Mouse (Mus musculus) neural tube, postnatal 0 days (tissue): ENCODE data around the gene Vsig10l. TPM values are rescaled to one million over a fixed set of nuclear protein-coding genes. Genes with fewer than 3 reads are reported as not detected.

Experiments used
- microRNA-seq: library from miRNA; unstranded; fragments of <30 nt; microRNA quantifications from one replicate; pipeline ENCODE4, GENCODE M21; 2016
- polyA plus RNA-seq: library from polyadenylated mRNA; unstranded; fragments of >200 nt; fragmentation: Nextera tagmentation; extraction: Ambion mirVana; gene quantifications from 2 replicates; pipeline ENCODE4 v1.2.1, GENCODE M21; 2015

Gene Vsig10l
- 22.5 and 30.7 TPM in 2 replicates for polyA plus RNA-seq

DNA sequence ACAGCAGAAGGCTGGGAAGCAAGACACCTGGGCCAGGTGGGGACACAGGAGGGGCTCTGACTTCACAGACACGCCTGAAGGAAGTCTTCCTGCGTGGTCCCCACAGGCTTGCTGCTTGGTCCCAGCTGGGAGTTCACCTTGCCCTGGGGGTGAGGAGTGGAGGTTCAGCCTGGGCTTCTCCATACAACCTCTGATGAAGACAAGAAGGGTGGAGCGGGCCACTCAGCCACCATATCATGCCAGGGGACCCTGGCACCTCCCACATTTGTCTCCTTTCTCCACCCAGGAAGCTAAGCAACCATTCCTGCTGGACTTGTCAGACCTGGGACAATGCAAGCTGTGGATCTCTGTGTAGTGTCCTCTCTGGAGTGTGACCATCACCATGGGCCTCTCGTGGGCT lies at the start of gene Vsig10l:
Vsig10l (plus strand) TSS at position 301 of the 400 bp plus-strand sequence.

DNA sequence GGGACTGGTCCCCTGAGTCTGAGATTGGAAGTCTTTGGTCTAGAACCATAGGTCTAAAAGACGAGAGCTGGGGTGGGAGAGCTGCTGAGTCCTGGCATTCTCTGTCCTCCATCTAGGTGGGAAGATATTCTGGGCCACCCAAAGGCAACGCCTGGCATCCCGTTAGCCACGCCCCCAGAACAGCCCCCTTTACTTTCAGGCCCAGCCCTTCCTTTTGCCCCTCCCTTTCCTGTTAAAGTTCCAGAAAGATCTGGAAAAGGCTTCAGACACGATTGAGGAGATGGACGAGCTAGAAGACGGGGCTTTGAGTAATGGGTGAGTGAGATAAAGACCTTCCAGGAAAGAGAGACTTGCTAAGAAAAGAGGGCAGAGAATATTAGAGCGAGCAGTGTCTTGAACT lies 35.5 kb upstream of the Vsig10l start, which contains the start of gene Lim2:
Lim2 (plus strand) TSS at position 265 of the 400 bp plus-strand sequence.

DNA sequence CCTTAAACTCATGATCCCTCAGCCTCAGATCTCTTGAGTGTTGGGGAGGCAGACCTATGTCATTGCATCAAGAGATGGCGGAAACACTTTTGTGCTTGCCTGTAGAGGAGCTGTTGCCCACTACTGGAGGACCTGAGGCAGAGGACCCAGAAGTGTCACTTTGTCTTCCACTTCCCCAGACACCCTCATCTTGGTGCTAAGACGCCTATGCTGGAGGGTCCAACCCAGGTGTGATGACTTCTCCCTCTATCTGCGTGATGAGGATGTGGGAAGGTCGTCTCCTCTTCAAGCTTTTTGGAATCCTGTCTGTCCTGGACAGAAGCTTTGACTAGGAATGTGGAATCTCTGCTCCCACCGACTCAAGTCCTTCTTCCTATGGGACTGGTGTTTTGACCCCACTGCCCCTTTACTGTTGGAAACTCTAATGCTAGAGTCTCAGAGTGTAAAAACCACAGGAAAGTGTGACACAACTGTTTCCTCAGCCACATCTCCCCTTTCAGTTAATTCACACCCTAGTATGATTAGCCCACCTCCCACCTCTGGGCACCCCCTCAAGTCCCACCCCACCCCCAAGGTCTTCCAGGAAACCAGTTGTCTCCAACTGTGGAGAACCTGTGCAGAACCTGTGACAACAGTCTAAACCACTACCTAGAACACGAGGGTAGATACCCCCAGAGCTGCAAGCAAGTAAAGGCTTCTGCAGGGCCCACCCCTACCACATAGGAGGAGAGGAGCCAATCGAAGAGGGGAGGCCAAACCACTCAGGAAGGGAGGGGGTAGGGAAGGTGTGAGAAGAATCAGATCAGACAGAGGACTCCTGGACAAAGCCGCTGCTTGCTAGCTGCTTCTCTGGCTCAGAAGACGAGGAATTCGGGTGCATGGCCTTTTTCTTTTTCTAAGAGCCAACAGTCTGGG lies 26.4 kb upstream of the Vsig10l start, which contains the start of gene Nkg7:
Nkg7 (plus strand) TSS at position 733 of the 915 bp plus-strand sequence.

DNA sequence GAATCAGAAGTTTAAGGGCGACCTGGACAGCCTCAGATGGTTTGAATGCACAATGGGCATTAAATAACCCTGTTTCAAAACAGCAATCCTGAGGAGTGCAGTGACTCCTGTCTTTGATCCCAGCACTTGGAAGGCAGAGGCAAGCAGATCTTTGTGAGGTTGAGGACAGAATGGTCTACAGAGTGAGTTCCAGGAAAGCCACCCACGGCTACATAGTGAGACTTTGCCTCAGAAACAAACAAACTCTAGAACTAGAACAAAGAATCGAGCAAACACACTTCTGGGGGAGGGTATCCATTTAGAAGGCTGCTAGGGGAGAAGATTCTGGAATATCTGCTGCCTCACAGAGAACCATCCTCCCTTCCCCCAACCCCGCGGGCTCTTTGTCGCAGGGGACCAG lies 22.5 kb upstream of the Vsig10l start, which contains the start of gene Cldnd2:
Cldnd2 (plus strand) TSS at position 301 of the 400 bp plus-strand sequence.

DNA sequence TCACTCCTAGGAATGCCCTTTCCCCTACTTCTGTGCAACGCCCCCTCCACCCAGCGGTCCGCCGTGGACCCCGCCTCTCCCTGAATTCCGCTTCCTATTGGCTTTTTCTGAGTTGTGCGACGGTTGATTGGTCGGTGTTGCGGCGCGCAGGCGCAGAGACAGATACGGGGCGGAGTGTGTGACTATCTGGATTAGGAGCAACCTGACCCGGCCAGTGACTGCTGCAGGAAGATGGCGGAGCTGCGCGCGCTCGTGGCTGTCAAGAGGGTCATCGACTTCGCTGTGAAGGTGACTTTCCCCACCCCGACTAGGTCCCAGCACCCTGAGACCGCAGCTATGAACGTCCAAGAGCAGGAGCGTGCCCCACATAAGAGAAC lies 19.0 kb upstream of the Vsig10l start, which contains the start of the genes Etfb and Gm45233:
Etfb (plus strand) TSS at position 167 of the 377 bp plus-strand sequence.
Gm45233 (plus strand) TSS at position 212 of the 377 bp plus-strand sequence.

DNA sequence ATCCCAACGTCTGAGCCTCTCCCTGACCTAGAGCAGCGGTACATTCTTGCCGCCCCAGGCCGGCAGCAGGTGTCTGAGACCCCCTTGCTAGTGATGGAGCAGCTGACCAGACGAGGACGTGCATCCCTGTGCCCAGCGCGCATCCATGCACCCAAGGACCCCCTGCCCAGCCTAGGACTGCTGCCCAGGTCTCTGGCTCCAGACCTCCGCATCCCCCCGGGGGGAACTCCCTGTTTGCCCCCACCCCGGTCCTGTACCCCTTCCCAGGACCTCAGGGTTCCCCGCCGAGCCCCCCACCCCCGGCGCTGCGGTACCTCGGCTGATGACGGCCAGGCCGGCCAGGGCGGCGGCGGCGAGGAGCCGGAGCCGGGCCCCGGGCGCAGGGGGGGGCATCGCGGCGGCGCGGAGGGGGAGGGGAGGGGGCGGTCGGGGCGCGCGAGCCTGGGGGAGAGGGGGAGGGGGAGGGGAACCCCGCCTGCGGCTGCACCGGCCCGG lies 26.7 kb downstream of the Vsig10l start, which contains the start of gene Iglon5:
Iglon5 (minus strand) TSS at position 445 of the 495 bp plus-strand sequence.

Small RNAs within 50 kb of the gene (microRNA-seq; reads per million reads assigned to microRNA genes)
- gene Mir7051 = not detected

Other genes starting within 250 kb of the Vsig10l start
- gene Zfp715, start 149.9 kb upstream of the Vsig10l start, polyA plus RNA-seq = 14.1 TPM in 2 replicates
- 0.29 and 0.32 TPM in 2 replicates for gene Siglecf, start 111.8 kb upstream of the Vsig10l start, polyA plus RNA-seq
- not detected in 2 replicates for gene Siglecg, start 54.9 kb upstream of the Vsig10l start, polyA plus RNA-seq
- gene Lim2, start 35.5 kb upstream of the Vsig10l start, polyA plus RNA-seq = not detected in 2 replicates
- not detected in 2 replicates for gene Nkg7, start 26.1 kb upstream of the Vsig10l start, polyA plus RNA-seq
- gene Cldnd2, start 22.4 kb upstream of the Vsig10l start, polyA plus RNA-seq = not detected in 2 replicates
- gene Etfb, start 19.1 kb upstream of the Vsig10l start, polyA plus RNA-seq = 158 and 160 TPM in 2 replicates
- gene Gm45233, start 19.0 kb upstream of the Vsig10l start, polyA plus RNA-seq = 0.35 TPM in 1 of 2 replicates, not detected in the other
- gene Iglon5, start 26.9 kb downstream of the Vsig10l start, polyA plus RNA-seq = 12.7 and 16.4 TPM in 2 replicates
- gene 4931406B18Rik, start 42.8 kb downstream of the Vsig10l start, polyA plus RNA-seq = not detected in 2 replicates
- gene Cd33, start 81.3 kb downstream of the Vsig10l start, polyA plus RNA-seq = 1.9 and 2.0 TPM in 2 replicates
- gene Zfp658, start 99.1 kb downstream of the Vsig10l start, polyA plus RNA-seq = 3.7 and 3.9 TPM in 2 replicates
- gene Zfp719, start 116.5 kb downstream of the Vsig10l start, polyA plus RNA-seq = 8.9 and 9.6 TPM in 2 replicates
- 0.34 and 0.43 TPM in 2 replicates for gene Zfp819, start 144.0 kb downstream of the Vsig10l start, polyA plus RNA-seq
- gene Ceacam18, start 171.6 kb downstream of the Vsig10l start, polyA plus RNA-seq = not detected in 2 replicates
- 0.31 and 0.66 TPM in 2 replicates for gene Siglece, start 197.0 kb downstream of the Vsig10l start, polyA plus RNA-seq
- 13.4 and 16.4 TPM in 2 replicates for gene Ctu1, start 208.9 kb downstream of the Vsig10l start, polyA plus RNA-seq
- not detected in 2 replicates for gene Klk14, start 227.3 kb downstream of the Vsig10l start, polyA plus RNA-seq
- 0.24 and 0.25 TPM in 2 replicates for gene Klk13, start 249.4 kb downstream of the Vsig10l start, polyA plus RNA-seq